Mouse (Mus musculus) MEL (cell line): Measurements from ENCODE around the gene Mllt11.
"Not testable (repeated sequence)": the region's sequence is repeated elsewhere in the genome, so short reads cannot be mapped to it uniquely, and the experiment has no call there.

Experiments
- BHLHE40 ChIP-seq: IDR thresholded peaks from 2 replicates; pipeline ENCODE4 v1.6.1; 2012; ENCODE audit warnings: low read depth, mild to moderate bottlenecking, inconsistent platforms, low read length, improper control_type of control experiment, borderline replicate concordance
- CTCF ChIP-seq, 3 experiments: IDR thresholded peaks in 2 of 3; conservative IDR thresholded peaks in 1 of 3; 2 replicates each; pipeline ENCODE4 v1.5.1; 2011 to 2012; ENCODE audit warnings: low read length in 3 of 3, low read depth in 2 of 3, mild to moderate bottlenecking in 2 of 3, improper control_type of control experiment in 1 of 3, inconsistent platforms in 1 of 3, mixed read lengths in 1 of 3, moderate library complexity in 1 of 3; ENCODE audit not compliant: control insufficient read depth in 1 of 3, insufficient read depth in 1 of 3, poor library complexity in 1 of 3, severe bottlenecking in 1 of 3
- HCFC1 ChIP-seq: IDR thresholded peaks from 2 replicates; pipeline ENCODE4 v1.6.1; 2012; ENCODE audit warnings: low read depth, mild to moderate bottlenecking, inconsistent platforms, low read length, improper control_type of control experiment, moderate library complexity
- KAT2A ChIP-seq: conservative IDR thresholded peaks from 2 replicates; pipeline ENCODE4 v1.6.1; 2012; ENCODE audit warnings: low read depth, low read length, improper control_type of control experiment, inconsistent platforms
- MAFK ChIP-seq: IDR thresholded peaks from 2 replicates; pipeline ENCODE4 v1.6.1; 2011; ENCODE audit warnings: low read depth, mild to moderate bottlenecking, low read length, improper control_type of control experiment, borderline replicate concordance
- MAZ ChIP-seq: IDR thresholded peaks from 2 replicates; pipeline ENCODE4 v1.6.1; 2012; ENCODE audit warnings: low read depth, mild to moderate bottlenecking, inconsistent platforms, low read length, improper control_type of control experiment
- MXI1 ChIP-seq: IDR thresholded peaks from 2 replicates; pipeline ENCODE4 v1.6.1; 2011; ENCODE audit warnings: mild to moderate bottlenecking, low read depth, low read length, improper control_type of control experiment
- MYC ChIP-seq: IDR thresholded peaks from 2 replicates; pipeline ENCODE4 v1.6.1; 2011; ENCODE audit warnings: low read depth, mild to moderate bottlenecking, low read length, improper control_type of control experiment, moderate library complexity
- POLR2A ChIP-seq, 2 experiments: IDR thresholded peaks; 2 replicates each; pipeline ENCODE4 v1.6.1; 2011 to 2012; ENCODE audit warnings: low read length in 2 of 2, mild to moderate bottlenecking in 2 of 2, control low read depth in 1 of 2, improper control_type of control experiment in 1 of 2, low read depth in 1 of 2, moderate library complexity in 1 of 2; ENCODE audit not compliant: control insufficient read depth in 1 of 2, insufficient read depth in 1 of 2, poor library complexity in 1 of 2
- POLR2AphosphoS2 ChIP-seq: IDR thresholded peaks from 2 replicates; pipeline ENCODE4 v1.6.1; 2011; ENCODE audit warnings: low read length, improper control_type of control experiment
- SIN3A ChIP-seq: IDR thresholded peaks from 2 replicates; pipeline ENCODE4 v1.6.1; 2012; ENCODE audit warnings: low read length, improper control_type of control experiment, inconsistent platforms
- TCF12 ChIP-seq: IDR thresholded peaks from 2 replicates; pipeline ENCODE4 v1.6.1; 2014; ENCODE audit warnings: low read depth, mild to moderate bottlenecking, inconsistent platforms, low read length, improper control_type of control experiment, moderate library complexity

GRCm38 (mm10) chr3:95212889-95213608 is 18.9 kb downstream of the Mllt11 start:
- TF ChIP-seq MYC; TCF12; BHLHE40; SIN3A; HCFC1; KAT2A; POLR2AphosphoS2; POLR2A (IDR thresholded peaks at IDR 0.05; ENCODE audit: control insufficient read depth in 1 of 2, insufficient read depth in 1 of 2, low read depth in 1 of 2, low read length in 2 of 2, poor library complexity in 1 of 2); MXI1; MAZ; MAFK: not testable (repeated sequence)
- peak in 1 of 3 experiments; percentile 29; a peak in 2 of 6 replicates for TF ChIP-seq CTCF (IDR thresholded peaks at IDR 0.05 in 2 of 3, conservative IDR thresholded peaks at IDR 0.05 in 1 of 3; ENCODE audit: control insufficient read depth in 1 of 3, insufficient read depth in 1 of 3, low read depth in 2 of 3, low read length in 3 of 3, poor library complexity in 1 of 3, severe bottlenecking in 1 of 3)
